Comparison of ENCODE assay signal across 8 mouse cellular contexts in the genomic region with DNA sequence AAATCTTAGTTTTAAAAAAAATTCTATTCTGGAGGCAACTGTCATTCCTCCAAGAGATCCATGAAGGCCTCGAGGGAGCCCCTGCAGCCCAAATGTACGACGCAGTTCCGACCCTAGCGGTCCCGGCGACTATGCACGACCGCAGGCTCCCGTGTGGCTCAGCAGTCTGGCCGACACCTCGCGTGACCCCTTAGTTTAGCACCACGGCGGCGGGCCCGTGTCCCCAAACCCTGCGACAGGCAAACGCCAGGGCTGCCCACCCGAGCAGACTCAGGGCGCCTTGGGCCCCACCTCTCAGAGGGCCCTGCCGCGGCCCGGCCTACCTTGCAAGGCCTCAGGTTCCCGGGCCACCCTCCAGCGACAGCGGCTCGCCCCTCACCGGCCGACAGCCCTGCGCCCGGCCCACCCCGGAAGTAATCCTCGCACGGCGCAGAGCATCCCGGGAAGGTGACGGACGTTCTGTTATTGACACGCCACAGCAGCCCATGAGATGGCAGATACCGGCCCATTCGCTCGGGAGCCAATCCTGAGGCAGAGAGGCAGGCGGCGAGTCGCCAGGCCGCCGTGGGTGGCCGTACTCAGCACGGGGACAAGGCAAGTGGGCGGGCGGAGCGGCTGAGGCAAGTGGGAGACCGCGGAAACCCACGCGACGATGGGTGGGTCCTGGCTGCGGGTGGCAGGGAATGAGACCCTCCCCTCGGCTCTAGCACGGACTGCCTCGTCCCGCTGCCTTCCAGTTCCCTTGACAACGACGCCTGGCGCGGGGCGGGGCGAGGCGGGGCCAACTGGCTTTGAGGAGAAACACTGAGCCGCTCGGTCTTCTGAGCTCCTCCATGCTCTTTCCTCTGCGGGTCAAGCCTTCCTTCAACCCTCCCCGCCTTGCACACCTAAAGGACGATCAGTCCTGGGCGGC. TPM values are rescaled to one million over a fixed set of nuclear protein-coding genes. Genes with fewer than 3 reads are reported as not detected.
DNase-seq lines count a peak whose midpoint lies in the region; ATAC-seq and TF ChIP-seq lines count a peak whose summit lies in the region.

Gene Anks3 (minus strand): TSS at position 409 of the 913 bp plus-strand sequence.

- H3K9ac ChIP-seq in forebrain, embryonic 13.5 days: peak within 1 kb of the TSS; percentile 92
- peak within 1 kb of the TSS; percentile 84 for H3K9ac ChIP-seq in liver, postnatal 0 days (replicated peaks)
- peak within 1 kb of the TSS; percentile 63 for H3K9ac ChIP-seq in neural tube, embryonic 14.5 days (replicated peaks; ENCODE audit: low read depth, low read length)

- peak; percentile 99 for ATAC-seq in forebrain, embryonic 13.5 days
- peak; percentile 98 for ATAC-seq in liver, postnatal 0 days
- peak; percentile 99 for ATAC-seq in neural tube, embryonic 14.5 days (ENCODE audit: low read depth)

- under 1% methylated on average over 65 of the region's 76 CpGs for WGBS in forebrain, embryonic 13.5 days
- under 1% methylated on average over 76 of the region's 76 CpGs for WGBS in large intestine, adult 2 months
- under 1% methylated on average over 53 of the region's 76 CpGs for WGBS in liver, postnatal 0 days (ENCODE audit: insufficient replicate concordance)
- WGBS in neural tube, embryonic 14.5 days: 1% methylated on average over 68 of the region's 76 CpGs

- no peak for TF ChIP-seq EP300 in liver, postnatal 0 days (IDR thresholded peaks at IDR 0.05; ENCODE audit: low read depth)

- TF ChIP-seq CTCF in E14TG2a.4 (conservative IDR thresholded peaks at IDR 0.05; ENCODE audit: low read length): no peak
- no peak for TF ChIP-seq CTCF in liver, postnatal 0 days (IDR thresholded peaks at IDR 0.05; ENCODE audit: low read depth)

- H3K4me2 ChIP-seq in forebrain, embryonic 13.5 days: peak within 1 kb of the TSS; percentile 88
- peak within 1 kb of the TSS; percentile 94 for H3K4me2 ChIP-seq in liver, postnatal 0 days (ENCODE audit: low read depth, low read length)
- peak within 1 kb of the TSS; percentile 78 for H3K4me2 ChIP-seq in neural tube, embryonic 14.5 days (ENCODE audit: low read depth, low read length)

- H3K4me1 ChIP-seq in E14TG2a.4 (replicated peaks; ENCODE audit: low read depth, low read length): peaks cover 29% of the 10 kb centered on the region
- H3K4me1 ChIP-seq in forebrain, embryonic 13.5 days: peaks cover 34% of the 10 kb centered on the region
- H3K4me1 ChIP-seq in liver, postnatal 0 days (ENCODE audit: insufficient read depth): peaks cover 16% of the 10 kb centered on the region
- peaks cover 12% of the 10 kb centered on the region for H3K4me1 ChIP-seq in neural tube, embryonic 14.5 days (ENCODE audit: control insufficient read depth, insufficient read depth, low read length)

- H3K36me3 ChIP-seq in E14TG2a.4 (ENCODE audit: insufficient read depth, low read length): peaks cover 32% of the 10 kb centered on the region
- H3K36me3 ChIP-seq in forebrain, embryonic 13.5 days (ENCODE audit: poor library complexity, severe bottlenecking): peaks cover 19% of the 10 kb centered on the region
- no peaks in the 10 kb centered on the region for H3K36me3 ChIP-seq in liver, postnatal 0 days (replicated peaks; ENCODE audit: insufficient read depth, low read length)
- H3K36me3 ChIP-seq in neural tube, embryonic 14.5 days (ENCODE audit: control insufficient read depth, insufficient read depth, low read length): no peaks in the 10 kb centered on the region

- no peaks in the 10 kb centered on the region for H3K9me3 ChIP-seq in E14TG2a.4 (ENCODE audit: low read length)
- no peaks in the 10 kb centered on the region for H3K9me3 ChIP-seq in forebrain, embryonic 13.5 days (replicated peaks)
- no peaks in the 10 kb centered on the region for H3K9me3 ChIP-seq in liver, postnatal 0 days (ENCODE audit: low read length)
- H3K9me3 ChIP-seq in neural tube, embryonic 14.5 days (ENCODE audit: control insufficient read depth, low read length): no peaks in the 10 kb centered on the region

- intact Hi-C loops in heart, postnatal 10 days (cut with DNase I): no loop called here

- peak within 1 kb of the TSS; percentile 81 for H3K27ac ChIP-seq in forebrain, embryonic 13.5 days
- H3K27ac ChIP-seq in liver, postnatal 0 days (ENCODE audit: low read depth): peak within 1 kb of the TSS; percentile 91
- H3K27ac ChIP-seq in neural tube, embryonic 14.5 days (ENCODE audit: low read depth, low read length): peak within 1 kb of the TSS; percentile 80

- DNase-seq in c-Kit-positive CD71-positive TER-119-positive erythroid progenitor cells, embryonic 14.5 days (ENCODE audit: low spot score): peak; percentile 88
- DNase-seq in heart, postnatal 10 days: peak; percentile 98
- peak; percentile 82 for DNase-seq in large intestine, adult 2 months (ENCODE audit: low read depth, low spot score)
- DNase-seq in liver, postnatal 0 days: peak; percentile 95
- peak; percentile 97 for DNase-seq in testis, postnatal 10 days (ENCODE audit: low spot score)

- H3K4me3 ChIP-seq in E14TG2a.4 (replicated peaks; ENCODE audit: low read length): peak within 1 kb of the TSS; percentile 94
- peak within 1 kb of the TSS; percentile 92 for H3K4me3 ChIP-seq in forebrain, embryonic 13.5 days
- H3K4me3 ChIP-seq in liver, postnatal 0 days (ENCODE audit: low read depth, low read length): peak within 1 kb of the TSS; percentile 87
- H3K4me3 ChIP-seq in neural tube, embryonic 14.5 days (ENCODE audit: low read depth, low read length): peak within 1 kb of the TSS; percentile 79

- no peaks in the 10 kb centered on the region for H3K27me3 ChIP-seq in E14TG2a.4 (ENCODE audit: insufficient read depth, low read length)
- H3K27me3 ChIP-seq in forebrain, embryonic 13.5 days: no peaks in the 10 kb centered on the region
- H3K27me3 ChIP-seq in liver, postnatal 0 days (ENCODE audit: insufficient read depth, low read length): no peaks in the 10 kb centered on the region
- no peaks in the 10 kb centered on the region for H3K27me3 ChIP-seq in neural tube, embryonic 14.5 days (ENCODE audit: control insufficient read depth, insufficient read depth, low read length)

RNA-seq across cellular contexts. Expression of gene Anks3, which starts in this region (rescaled TPM):
- 64.1 and 75.8 TPM in 2 replicates for polyA plus RNA-seq in forebrain, embryonic 13.5 days (2015; fragmentation: Nextera tagmentation; extraction: Ambion mirVana)
- total RNA-seq in heart, postnatal 10 days (2021): 10 to 100 TPM; 19.7 to 20.8 TPM
- 25.2 and 44.5 TPM in 2 replicates for polyA plus RNA-seq in large intestine, adult 2 months (2012; rRNA removed)
- polyA plus RNA-seq in liver, postnatal 0 days (2015; fragmentation: Nextera tagmentation; extraction: Ambion mirVana): 10.5 and 13.0 TPM in 2 replicates
- polyA plus RNA-seq in neural tube, embryonic 14.5 days (2014; fragmentation: Nextera tagmentation; extraction: Ambion mirVana): 62.2 and 62.5 TPM in 2 replicates

Comparison
In these comparisons a context has a peak if more than half of its experiments do, and no peak if none do; other contexts are left out.
1. Peak in every context shown above with its lines: DNase-seq, ATAC-seq, H3K4me3 ChIP-seq and H3K27ac ChIP-seq.